Mouse (Mus musculus) naive thymus-derived CD4-positive, alpha-beta T cell, adult 2 months (primary cell): ENCODE results near the gene Rnf214.

Experiments
- DNase-seq: peaks from one replicate; pipeline ENCODE4 v3.0.0-alpha.2; 2011; ENCODE audit warnings: low read depth

Rnf214 gene

DNA sequence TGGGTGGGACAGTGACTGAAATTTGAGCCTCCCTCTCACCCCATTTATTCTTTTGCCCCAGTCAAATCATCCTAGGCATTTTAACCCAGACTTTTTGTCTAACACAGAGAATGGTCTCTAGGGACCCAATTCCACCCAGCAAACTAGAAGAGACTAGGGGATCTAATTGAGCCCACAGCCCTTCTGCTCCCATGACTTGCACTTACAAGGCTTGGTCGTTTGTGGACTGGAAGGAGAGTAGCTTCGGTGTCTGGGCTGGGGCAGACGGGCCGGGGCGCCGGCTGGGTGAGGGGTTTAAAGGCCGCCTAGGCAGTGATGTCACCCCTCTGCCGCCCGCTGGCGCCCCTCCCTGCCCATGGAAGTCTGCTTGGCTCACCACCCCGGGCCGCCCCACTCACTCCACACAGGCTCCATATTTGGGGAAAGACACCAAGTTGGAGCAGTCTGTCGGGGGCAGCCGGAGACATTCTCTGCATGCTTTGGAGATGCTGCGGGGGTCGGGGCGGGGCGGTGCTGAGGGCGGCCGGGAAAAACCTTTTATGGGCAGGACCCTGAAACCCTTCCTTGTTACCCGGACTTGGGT lies 29.0 kb upstream of the Rnf214 start, which contains the start of gene Tagln:
TSS of gene Tagln (minus strand) at position 431 of the 583 bp plus-strand sequence.
- no peak for DNase-seq

DNA sequence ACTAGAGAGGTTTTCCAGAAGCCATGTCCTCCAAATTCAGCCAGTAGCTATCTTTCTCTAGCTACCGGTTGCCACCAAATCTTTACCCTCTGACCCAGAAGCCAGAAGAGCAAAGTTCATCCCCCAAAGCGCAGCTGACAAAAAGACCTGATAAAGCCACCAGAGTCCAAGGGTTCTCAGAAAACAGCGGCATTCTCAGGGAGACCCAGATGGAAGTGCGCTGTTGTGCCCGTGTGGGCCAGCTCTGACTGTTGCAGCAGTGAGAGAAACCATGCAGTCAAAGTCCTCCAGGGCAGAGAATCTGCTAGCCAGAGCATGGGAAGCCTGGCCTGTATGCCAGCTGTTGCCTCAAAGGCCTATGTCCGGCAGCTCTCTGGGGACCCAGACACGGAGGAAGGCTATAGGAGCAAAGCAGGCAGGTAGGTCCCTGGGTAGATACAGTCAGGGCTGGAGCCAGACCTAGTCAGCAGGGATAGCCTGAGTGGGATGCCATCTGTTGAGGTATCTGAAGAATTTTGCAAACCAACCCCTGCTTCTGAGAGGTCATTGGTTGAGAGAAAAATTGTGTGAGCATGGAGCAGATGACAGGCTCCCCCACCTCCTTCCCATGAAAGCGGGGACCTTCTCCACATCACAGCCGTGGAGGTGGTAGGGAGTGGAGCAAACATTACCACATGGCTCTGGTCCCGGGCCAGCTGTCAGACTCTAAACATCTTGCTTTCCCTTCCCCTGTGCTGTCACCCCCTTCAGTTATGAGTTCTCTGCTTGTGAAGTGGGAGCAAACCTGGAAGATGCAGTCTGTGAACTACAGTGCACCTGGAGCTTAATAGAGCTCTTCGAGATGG lies 26.1 kb upstream of the Rnf214 start:
- DNase-seq = no peak

DNA sequence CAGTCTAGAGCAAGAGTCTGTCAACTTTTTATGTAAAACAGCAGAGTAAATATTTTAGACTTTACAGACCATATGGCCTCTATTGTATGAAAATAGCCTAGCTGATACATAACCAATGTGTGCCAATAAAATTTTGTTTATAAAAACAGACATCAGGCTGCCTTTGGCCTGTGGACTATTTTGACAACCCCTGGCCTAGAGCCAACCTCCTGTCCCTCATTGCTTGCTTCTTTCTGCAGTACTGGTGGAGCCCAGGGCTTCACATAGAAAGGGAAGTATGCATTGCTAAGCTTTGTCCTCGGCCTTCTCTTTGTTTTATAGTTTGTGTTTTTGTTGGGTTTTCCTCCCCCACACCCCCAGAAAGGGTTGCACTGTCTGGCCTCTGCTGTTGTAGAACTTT lies 25.2 kb upstream of the Rnf214 start:
- no peak for DNase-seq

DNA sequence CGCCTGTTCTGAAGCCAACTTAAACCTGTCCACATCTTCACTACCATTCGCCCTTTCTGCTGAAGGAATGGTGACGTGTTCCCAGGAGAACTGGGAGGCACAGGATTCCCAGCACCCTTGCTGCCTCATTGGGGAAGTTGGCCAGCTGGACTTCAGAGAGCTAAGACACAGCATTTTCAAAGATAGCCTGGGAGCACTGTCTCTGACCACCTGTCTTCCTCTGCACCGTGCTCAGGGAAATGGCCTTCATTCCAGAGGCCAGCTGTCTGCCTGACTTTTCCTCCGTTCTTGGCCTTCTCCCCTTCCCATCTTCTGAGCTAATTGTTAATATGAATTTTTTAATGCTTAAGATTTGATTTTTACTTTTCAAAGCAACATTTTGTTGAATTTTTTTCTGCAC lies 22.6 kb upstream of the Rnf214 start:
- DNase-seq = no peak

DNA sequence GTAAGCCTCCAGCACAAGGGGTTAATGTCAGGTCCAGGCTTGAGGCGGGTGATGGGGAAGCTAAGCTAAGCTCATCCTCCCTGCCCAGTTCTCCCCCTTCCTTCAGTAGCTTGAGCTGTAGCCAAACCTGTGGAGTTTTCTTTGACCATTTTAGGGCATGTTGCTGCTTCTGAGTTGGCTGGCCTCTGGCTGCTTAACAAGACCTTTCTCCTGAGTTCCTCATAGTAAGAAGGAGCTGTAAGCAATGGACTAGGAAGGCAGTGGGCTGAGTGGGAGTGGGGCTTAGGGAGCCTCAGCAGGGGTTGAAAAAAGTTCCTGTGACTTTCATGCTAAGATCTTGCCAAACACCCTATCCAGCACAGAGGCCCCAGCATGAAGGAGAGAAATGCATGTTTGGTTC lies 13.2 kb upstream of the Rnf214 start:
- no peak for DNase-seq

GRCm38 (mm10) chr9:45917041-45917934 lies 10.6 kb upstream of the Rnf214 start:
- DNase-seq = no peak

GRCm38 (mm10) chr9:45915659-45916058 lies 8.9 kb upstream of the Rnf214 start:
- no peak for DNase-seq

DNA sequence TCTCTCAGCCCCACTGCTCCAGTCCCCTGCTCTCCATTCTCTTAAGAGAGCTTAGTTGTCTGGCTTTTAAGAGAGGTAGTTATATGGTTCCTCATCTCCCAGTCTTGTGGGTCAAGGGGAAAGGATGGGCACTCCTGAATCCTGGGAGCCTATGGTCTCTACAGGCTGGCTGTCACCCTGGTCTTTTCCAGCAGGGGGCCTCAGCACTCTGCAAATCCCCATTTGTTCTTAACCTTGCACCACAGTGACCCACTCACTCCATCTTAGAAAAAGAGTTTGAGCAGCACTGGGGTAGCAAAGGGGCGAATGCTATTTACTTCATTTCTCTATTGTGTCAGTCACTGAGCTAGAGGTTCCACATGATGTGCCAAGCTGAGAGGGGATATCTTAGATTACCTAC lies 5.0 kb upstream of the Rnf214 start:
- peak; percentile 67 for DNase-seq

- DNase-seq = no peak
Measured at GRCm38 (mm10) chr9:45910995-45911394, 4.3 kb upstream of the Rnf214 start.

- no peak for DNase-seq
Measured at GRCm38 (mm10) chr9:45907078-45907428, 342 bp upstream of the Rnf214 start.

DNA sequence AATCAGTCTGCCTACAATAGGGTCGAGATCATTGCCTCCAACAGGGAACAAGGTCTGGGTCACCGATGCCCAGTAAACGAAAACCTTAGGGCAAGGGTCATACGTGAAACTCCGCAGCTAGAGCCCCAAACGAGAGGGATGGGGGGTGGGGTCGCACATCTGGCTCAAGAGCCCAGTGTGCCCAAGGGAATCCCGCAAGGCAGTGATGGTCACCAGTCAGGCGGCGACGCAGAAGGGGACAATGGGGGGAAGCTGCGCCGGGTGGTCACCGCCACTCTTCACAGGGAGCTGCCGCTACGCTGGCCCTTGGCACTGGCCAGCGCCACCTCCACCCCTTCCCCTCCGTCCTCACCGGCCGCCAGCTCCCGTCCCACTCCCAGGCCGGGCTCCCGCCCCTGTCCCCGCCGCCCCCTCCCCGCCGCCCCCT lies 887 bp downstream of the Rnf214 start:
- DNase-seq = peak; percentile 39

DNA sequence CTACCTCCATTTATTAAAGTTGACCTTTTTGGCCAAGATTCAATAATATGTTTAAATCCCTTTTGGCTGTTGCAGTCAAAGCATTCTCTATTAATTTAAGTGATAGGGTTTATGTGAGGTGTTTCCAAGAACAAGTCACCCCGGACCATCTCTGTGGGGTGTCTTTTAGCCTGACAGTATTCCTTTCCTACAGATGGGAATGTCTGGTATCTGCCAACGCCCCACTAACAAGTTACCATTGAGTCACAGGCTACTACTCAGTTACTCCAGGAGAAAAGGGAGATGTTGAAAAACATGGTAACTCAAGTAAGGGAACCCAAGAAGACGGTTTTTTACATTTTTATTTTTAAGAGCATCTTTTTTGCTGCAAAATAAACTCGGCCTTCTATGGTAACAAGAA lies 1.5 kb downstream of the Rnf214 start:
- DNase-seq = no peak

GRCm38 (mm10) chr9:45893681-45894080 lies 13.0 kb downstream of the Rnf214 start:
- DNase-seq = no peak

DNA sequence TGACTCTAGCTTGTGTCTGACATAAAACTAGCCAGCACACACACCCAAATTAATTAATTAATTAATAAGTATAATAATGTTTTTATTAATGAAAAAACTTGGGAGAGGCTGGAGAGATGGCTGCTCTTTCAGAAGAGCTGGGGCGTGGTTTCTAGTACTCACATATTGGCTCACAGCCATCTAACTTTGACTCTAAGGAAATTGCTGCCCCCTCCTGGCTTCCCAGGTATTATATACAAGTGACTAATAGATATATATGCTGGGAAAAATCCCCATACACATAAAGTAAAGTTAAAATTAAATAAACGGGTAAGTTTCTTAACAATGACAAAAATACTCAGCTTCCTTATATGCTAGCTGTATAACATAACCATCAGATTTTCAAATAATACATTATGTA lies 28.8 kb downstream of the Rnf214 start:
- peak; percentile 16 for DNase-seq

GRCm38 (mm10) chr9:45870265-45870664 lies 36.4 kb downstream of the Rnf214 start:
- DNase-seq = no peak

GRCm38 (mm10) chr9:45869181-45869580 lies 37.5 kb downstream of the Rnf214 start:
- no peak for DNase-seq

DNA sequence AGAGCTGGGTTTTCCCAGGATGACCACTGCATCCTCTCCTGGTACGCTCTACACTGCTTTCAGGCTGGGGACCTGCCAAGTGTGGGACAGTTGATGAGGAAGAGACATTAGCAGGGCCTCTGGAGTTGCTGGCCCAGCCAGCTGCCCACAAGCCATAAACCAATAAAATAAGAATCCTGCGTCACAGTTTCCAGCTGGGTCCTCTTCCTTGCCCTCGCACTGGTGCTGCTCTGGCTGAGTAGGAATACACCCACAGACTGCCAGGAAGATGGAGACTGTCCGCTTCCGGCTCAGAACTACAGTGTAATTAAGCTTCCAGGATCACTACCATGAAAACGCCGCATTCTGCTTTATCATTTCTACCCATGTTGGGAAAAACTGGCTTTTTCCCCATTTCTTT lies 44.9 kb downstream of the Rnf214 start:
- DNase-seq = no peak

DNA sequence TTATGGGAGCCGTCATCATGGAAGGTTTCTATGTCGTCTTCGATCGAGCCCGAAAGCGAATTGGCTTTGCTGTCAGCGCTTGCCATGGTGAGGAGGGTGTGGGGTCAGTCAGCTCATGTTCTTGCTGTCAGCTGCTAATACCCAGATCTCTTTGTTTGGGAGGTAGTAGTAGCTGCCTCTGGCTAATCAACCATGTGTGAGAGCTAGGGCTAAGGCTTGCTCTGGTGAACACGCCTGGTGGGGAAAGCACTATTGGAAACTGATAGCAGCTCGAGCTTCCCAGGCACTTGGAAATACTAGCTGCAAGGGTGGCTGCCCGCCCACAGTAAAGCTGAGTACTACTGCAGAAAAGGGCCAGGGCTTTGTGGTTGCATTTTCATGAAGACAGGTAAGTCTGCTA lies 47.3 kb downstream of the Rnf214 start:
- no peak for DNase-seq

DNA sequence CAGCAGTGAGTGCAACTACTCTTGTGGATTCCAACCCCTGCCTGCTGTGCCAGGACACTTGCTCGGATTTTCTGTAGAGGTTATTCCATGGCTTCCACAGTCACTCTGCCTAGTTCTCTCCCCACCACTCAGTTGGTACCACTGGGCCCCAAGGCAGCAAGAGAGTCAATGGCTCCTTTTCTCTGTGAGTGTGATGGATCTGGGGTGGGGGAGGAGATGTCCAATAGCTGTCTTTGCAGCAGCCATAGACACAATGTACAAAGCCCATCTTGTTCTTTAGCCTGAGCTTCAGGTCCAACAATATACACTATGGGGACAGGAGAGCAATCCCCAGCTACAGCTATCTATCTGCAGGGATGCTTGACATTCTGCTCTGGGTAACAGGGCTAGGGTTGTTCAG lies 52.6 kb downstream of the Rnf214 start:
- DNase-seq = no peak

DNA sequence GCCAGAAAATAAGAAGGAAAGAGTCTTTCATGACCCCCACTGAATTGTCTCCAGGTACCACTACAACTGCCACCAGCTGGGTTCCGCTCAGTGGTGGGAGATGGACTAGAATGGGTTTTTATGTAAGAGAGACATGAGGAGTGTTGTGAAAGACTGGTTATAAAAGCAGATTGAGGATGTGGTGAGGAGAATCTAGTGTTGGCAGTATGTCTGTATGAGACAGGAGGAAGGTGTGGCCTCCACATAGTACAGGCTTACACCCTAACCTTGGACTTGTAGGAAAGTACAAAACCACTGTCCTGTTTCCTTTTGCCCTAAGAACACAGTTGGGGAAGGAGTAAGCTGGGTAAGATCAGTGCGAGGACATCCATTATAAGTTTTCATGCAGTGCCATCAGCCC lies 53.0 kb downstream of the Rnf214 start:
- DNase-seq = peak; percentile 38

DNA sequence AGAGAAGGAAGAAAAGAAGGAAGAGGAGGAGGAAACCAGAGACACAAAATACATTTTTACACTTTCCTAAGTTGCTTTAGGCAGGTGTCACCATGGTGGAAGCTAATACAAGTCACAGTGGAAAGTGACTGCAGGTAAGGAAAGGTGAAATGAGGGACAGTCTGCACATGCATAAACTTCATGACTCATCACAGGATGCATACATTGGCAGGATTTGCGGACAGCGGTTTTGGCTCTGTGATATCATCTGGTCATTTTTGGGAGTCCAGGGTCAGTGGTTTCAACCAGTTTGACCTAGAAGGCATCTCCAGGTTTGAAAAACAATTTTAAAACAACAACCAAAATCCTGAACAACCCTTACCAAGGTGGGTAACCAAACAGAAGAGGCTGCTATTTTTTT lies 54.9 kb downstream of the Rnf214 start:
- no peak for DNase-seq

GRCm38 (mm10) chr9:45851330-45851729 lies 55.4 kb downstream of the Rnf214 start:
- DNase-seq = peak; percentile 17
